Mouse (Mus musculus): ENCODE measurements at regions not wholly inside any gene's neighbourhood (a gene's known extent, or its start where the extent isn't known, plus 50 kb on each side); places are given as distances from the start of the nearest gene placed in this dataset.

DNA sequence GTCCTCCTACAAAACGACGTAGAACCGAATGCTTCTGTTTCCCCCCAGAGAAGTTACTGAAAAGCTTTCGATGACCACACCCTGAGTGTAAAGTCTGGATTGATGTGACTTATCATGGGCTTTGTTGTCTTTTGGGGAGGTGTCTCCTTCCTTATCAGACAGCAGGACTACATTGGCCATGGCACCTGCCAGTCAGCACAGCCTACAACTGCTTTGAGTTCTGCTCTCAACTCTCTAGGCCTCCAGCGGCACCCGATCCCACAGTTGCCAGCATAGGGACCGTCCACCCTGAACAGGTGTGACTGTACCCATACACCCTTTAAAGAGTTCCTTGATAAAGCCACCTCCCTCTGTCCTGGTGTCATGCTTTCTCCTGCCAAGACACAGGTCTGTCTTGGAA, 163.1 kb downstream of the Katnal1 start:
- WGBS: 94% methylated on average over 7 of the region's 7 CpGs
- H3K27ac ChIP-seq (ENCODE audit: insufficient read depth, low read length): no peak overlapping the region

GRCm38 (mm10) chr5:148760108-148760507, 169.0 kb downstream of the Katnal1 start:
- no peak for TF ChIP-seq CTCF (IDR thresholded peaks at IDR 0.05; ENCODE audit: extremely low read depth, insufficient read depth, insufficient read length, insufficient replicate concordance)
- TF ChIP-seq POLR2A (IDR thresholded peaks at IDR 0.05; ENCODE audit: low read depth, low read length): no peak
- no peak for DNase-seq (ENCODE audit: low read depth in 1 of 2, low spot score in 2 of 2)
- Histone ChIP-seq H3K36me3 (ENCODE audit: control insufficient read depth, insufficient read depth, low read length) (no peaks in the 10 kb centered on the region), H3K27ac (ENCODE audit: insufficient read depth, low read length) (no peak overlapping the region), H3K27me3 (ENCODE audit: control insufficient read depth, insufficient read depth, low read length) (no peaks in the 10 kb centered on the region), H3K4me3 (ENCODE audit: extremely low read depth, insufficient read depth, insufficient read length) (no peak overlapping the region), H3K4me1 (ENCODE audit: control insufficient read depth, insufficient read depth, insufficient read length) (no peaks in the 10 kb centered on the region)
- WGBS: 90% methylated on average over 9 of the region's 9 CpGs

More for the DNA sequence above, 163.1 kb downstream of the Katnal1 start:
- H3K27me3 ChIP-seq (ENCODE audit: control insufficient read depth, insufficient read depth, low read length): no peaks in the 10 kb centered on the region
- no peaks in the 10 kb centered on the region for H3K4me1 ChIP-seq (ENCODE audit: control insufficient read depth, insufficient read depth, insufficient read length)
- H3K4me3 ChIP-seq (ENCODE audit: extremely low read depth, insufficient read depth, insufficient read length): no peak overlapping the region
- H3K36me3 ChIP-seq (ENCODE audit: control insufficient read depth, insufficient read depth, low read length): no peaks in the 10 kb centered on the region
- DNase-seq (ENCODE audit: low read depth in 1 of 2, low spot score in 2 of 2): no peak
- TF ChIP-seq POLR2A (IDR thresholded peaks at IDR 0.05; ENCODE audit: low read depth, low read length) (no peak), CTCF (IDR thresholded peaks at IDR 0.05; ENCODE audit: extremely low read depth, insufficient read depth, insufficient read length, insufficient replicate concordance) (no peak)

DNA sequence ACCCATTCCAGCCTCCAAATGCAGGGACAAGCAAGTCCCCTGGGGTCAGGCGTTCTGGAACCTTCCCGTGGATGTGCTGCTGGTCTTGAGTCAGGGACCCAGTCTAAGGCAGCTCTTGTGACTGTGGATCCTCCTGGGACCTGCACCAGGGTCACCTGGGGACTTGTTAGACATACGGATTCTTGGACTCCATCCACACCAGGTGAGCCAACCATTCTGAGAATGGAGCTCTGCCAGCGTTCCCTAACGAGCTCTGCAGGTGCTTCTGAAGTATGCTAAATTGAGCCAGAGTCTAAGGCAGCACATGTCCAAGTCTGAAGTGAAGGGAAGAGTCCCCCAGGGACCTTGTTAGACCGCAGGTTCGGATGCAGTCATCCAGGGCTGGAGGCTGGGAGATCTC, 170.3 kb downstream of the Katnal1 start:
- Histone ChIP-seq H3K4me3 (ENCODE audit: extremely low read depth, insufficient read depth, insufficient read length) (no peak overlapping the region), H3K27me3 (ENCODE audit: control insufficient read depth, insufficient read depth, low read length) (no peaks in the 10 kb centered on the region), H3K4me1 (ENCODE audit: control insufficient read depth, insufficient read depth, insufficient read length) (no peaks in the 10 kb centered on the region), H3K36me3 (ENCODE audit: control insufficient read depth, insufficient read depth, low read length) (no peaks in the 10 kb centered on the region), H3K27ac (ENCODE audit: insufficient read depth, low read length) (no peak overlapping the region)
- 87% methylated on average over 7 of the region's 7 CpGs for WGBS
- no peak for TF ChIP-seq POLR2A (IDR thresholded peaks at IDR 0.05; ENCODE audit: low read depth, low read length)
- no peak for TF ChIP-seq CTCF (IDR thresholded peaks at IDR 0.05; ENCODE audit: extremely low read depth, insufficient read depth, insufficient read length, insufficient replicate concordance)
- no peak for DNase-seq (ENCODE audit: low read depth in 1 of 2, low spot score in 2 of 2)

- DNase-seq (ENCODE audit: low read depth in 1 of 2, low spot score in 2 of 2): no peak
- 88% methylated on average over 5 of the region's 5 CpGs for WGBS
- Histone ChIP-seq H3K36me3 (ENCODE audit: control insufficient read depth, insufficient read depth, low read length) (no peaks in the 10 kb centered on the region), H3K27ac (ENCODE audit: insufficient read depth, low read length) (no peak overlapping the region), H3K4me3 (ENCODE audit: extremely low read depth, insufficient read depth, insufficient read length) (no peak overlapping the region), H3K4me1 (ENCODE audit: control insufficient read depth, insufficient read depth, insufficient read length) (no peaks in the 10 kb centered on the region), H3K27me3 (ENCODE audit: control insufficient read depth, insufficient read depth, low read length) (no peaks in the 10 kb centered on the region)
- no peak for TF ChIP-seq POLR2A (IDR thresholded peaks at IDR 0.05; ENCODE audit: low read depth, low read length)
- TF ChIP-seq CTCF (IDR thresholded peaks at IDR 0.05; ENCODE audit: extremely low read depth, insufficient read depth, insufficient read length, insufficient replicate concordance): no peak
Measured at GRCm38 (mm10) chr5:148757715-148758114, 171.4 kb downstream of the Katnal1 start.

GRCm38 (mm10) chr5:148757236-148757635, 171.9 kb downstream of the Katnal1 start:
- H3K4me1 ChIP-seq (ENCODE audit: control insufficient read depth, insufficient read depth, insufficient read length): no peaks in the 10 kb centered on the region

GRCm38 (mm10) chr5:148756246-148756930, 172.7 kb downstream of the Katnal1 start:
- no peaks in the 10 kb centered on the region for H3K27me3 ChIP-seq (ENCODE audit: control insufficient read depth, insufficient read depth, low read length)
- H3K27ac ChIP-seq (ENCODE audit: insufficient read depth, low read length): no peak overlapping the region
- no peaks in the 10 kb centered on the region for H3K36me3 ChIP-seq (ENCODE audit: control insufficient read depth, insufficient read depth, low read length)
- WGBS: 88% methylated on average over 16 of the region's 16 CpGs
- no peak for DNase-seq (ENCODE audit: low read depth in 1 of 2, low spot score in 2 of 2)
- no peaks in the 10 kb centered on the region for H3K4me1 ChIP-seq (ENCODE audit: control insufficient read depth, insufficient read depth, insufficient read length)
- no peak overlapping the region for H3K4me3 ChIP-seq (ENCODE audit: extremely low read depth, insufficient read depth, insufficient read length)
- TF ChIP-seq CTCF (IDR thresholded peaks at IDR 0.05; ENCODE audit: extremely low read depth, insufficient read depth, insufficient read length, insufficient replicate concordance) (no peak), POLR2A (IDR thresholded peaks at IDR 0.05; ENCODE audit: low read depth, low read length) (no peak)

More at GRCm38 (mm10) chr5:148757236-148757635, 171.9 kb downstream of the Katnal1 start:
- WGBS: 86% methylated on average over 8 of the region's 8 CpGs
- Histone ChIP-seq H3K27ac (ENCODE audit: insufficient read depth, low read length) (no peak overlapping the region), H3K27me3 (ENCODE audit: control insufficient read depth, insufficient read depth, low read length) (no peaks in the 10 kb centered on the region), H3K4me3 (ENCODE audit: extremely low read depth, insufficient read depth, insufficient read length) (no peak overlapping the region), H3K36me3 (ENCODE audit: control insufficient read depth, insufficient read depth, low read length) (no peaks in the 10 kb centered on the region)
- no peak for DNase-seq (ENCODE audit: low read depth in 1 of 2, low spot score in 2 of 2)
- TF ChIP-seq CTCF (IDR thresholded peaks at IDR 0.05; ENCODE audit: extremely low read depth, insufficient read depth, insufficient read length, insufficient replicate concordance) (no peak), POLR2A (IDR thresholded peaks at IDR 0.05; ENCODE audit: low read depth, low read length) (no peak)

DNA sequence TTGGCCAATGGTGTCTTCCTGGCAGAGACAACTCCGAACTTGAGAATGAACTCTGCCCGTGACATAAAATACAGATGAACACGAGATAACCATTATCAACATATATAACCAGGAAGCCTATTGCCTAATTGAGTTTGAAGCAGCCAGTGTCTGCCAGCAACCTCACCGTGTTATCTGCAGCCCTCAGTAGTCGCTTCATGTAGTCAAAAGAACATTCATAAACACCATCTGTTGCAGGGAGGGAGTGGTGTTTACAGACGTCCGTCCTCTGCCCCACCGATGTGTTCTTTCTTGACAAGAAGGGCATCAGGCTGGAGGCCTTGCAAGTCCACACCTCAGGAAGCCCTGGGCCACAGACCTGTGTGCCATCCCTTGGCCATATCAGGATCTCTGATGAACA, 173.3 kb downstream of the Katnal1 start:
- Histone ChIP-seq H3K27ac (ENCODE audit: insufficient read depth, low read length) (no peak overlapping the region), H3K4me1 (ENCODE audit: control insufficient read depth, insufficient read depth, insufficient read length) (no peaks in the 10 kb centered on the region), H3K36me3 (ENCODE audit: control insufficient read depth, insufficient read depth, low read length) (no peaks in the 10 kb centered on the region), H3K27me3 (ENCODE audit: control insufficient read depth, insufficient read depth, low read length) (no peaks in the 10 kb centered on the region), H3K4me3 (ENCODE audit: extremely low read depth, insufficient read depth, insufficient read length) (no peak overlapping the region)
- WGBS: 93% methylated on average over 8 of the region's 8 CpGs
- DNase-seq (ENCODE audit: low read depth in 1 of 2, low spot score in 2 of 2): no peak
- TF ChIP-seq CTCF (IDR thresholded peaks at IDR 0.05; ENCODE audit: extremely low read depth, insufficient read depth, insufficient read length, insufficient replicate concordance): no peak
- TF ChIP-seq POLR2A (IDR thresholded peaks at IDR 0.05; ENCODE audit: low read depth, low read length): no peak

Measured in spleen, adult 2 months (tissue).